Mouse (Mus musculus) olfactory bulb, adult 2 months (tissue): ENCODE measurements around the gene Endod1. TPM values are rescaled to one million over a fixed set of nuclear protein-coding genes. Genes with fewer than 3 reads are reported as not detected.

Source experiments
- H3K27ac ChIP-seq: fragments of 200-500 bp; 2 replicates; pipeline ENCODE4 v1.5.1; 2012; ENCODE audit warnings: low read depth, low read length; ENCODE audit not compliant: insufficient read depth
- H3K4me1 ChIP-seq: fragments of 200-500 bp; 2 replicates; pipeline ENCODE4 v1.6.1; 2012; ENCODE audit warnings: low read length; ENCODE audit not compliant: control insufficient read depth, insufficient read depth
- H3K4me3 ChIP-seq: fragments of 200-500 bp; 2 replicates; pipeline ENCODE4 v1.5.1; 2012; ENCODE audit warnings: mild to moderate bottlenecking, low read depth, low read length, moderate library complexity; ENCODE audit not compliant: insufficient read depth
- CTCF ChIP-seq: fragments of 200-500 bp; IDR thresholded peaks from 2 replicates; pipeline ENCODE4 v1.5.1; 2012; ENCODE audit warnings: low read depth, mild to moderate bottlenecking, low read length, moderate library complexity; ENCODE audit not compliant: insufficient read depth
- POLR2A ChIP-seq: fragments of 200-500 bp; IDR thresholded peaks from 2 replicates; pipeline ENCODE4 v1.6.1; 2012; ENCODE audit warnings: mild to moderate bottlenecking, low read depth, low read length, moderate library complexity; ENCODE audit not compliant: insufficient read depth
- WGBS: fragments of 180-500 bp; shearing (Covaris S2); methylation state at CpG from one replicate; pipeline ENCODE4 v1.1.7; 2018; 5-methylcytosine and 5-hydroxymethylcytosine counted together
- polyA plus RNA-seq: library from polyadenylated mRNA; stranded (reverse); fragments of >200 nt; gene quantifications from 2 replicates; pipeline ENCODE4 v1.2.4, GENCODE M21; 2012; ENCODE audit warnings: low replicate concordance; ENCODE audit not compliant: missing spikeins, insufficient read depth, insufficient read length

The Endod1 gene
- polyA plus RNA-seq, 1 experiment = not detected

GRCm38 (mm10) chr9:14367850-14368249 is 13.5 kb downstream of the Endod1 start:
- 98% methylated on average over 4 of the region's 4 CpGs for whole genome bisulfite sequencing
- H3K27ac ChIP-seq = no peak overlapping the region
- no peak for TF ChIP-seq CTCF
- TF ChIP-seq POLR2A = no peak
- peaks cover 5% of the 10 kb centered on the region; the same call in 1 of the 2 replicates for H3K4me1 ChIP-seq
- no peak overlapping the region for H3K4me3 ChIP-seq

GRCm38 (mm10) chr9:14365481-14366125 is 15.7 kb downstream of the Endod1 start:
- H3K4me1 ChIP-seq = peaks cover 5% of the 10 kb centered on the region; the same call in 1 of the 2 replicates
- no peak overlapping the region for H3K27ac ChIP-seq
- TF ChIP-seq CTCF = no peak
- TF ChIP-seq POLR2A = no peak
- WGBS = 44% methylated on average over 4 of the region's 4 CpGs
- H3K4me3 ChIP-seq = no peak overlapping the region

- Histone ChIP-seq H3K27ac (no peak overlapping the region), H3K4me1 (peaks cover 5% of the 10 kb centered on the region; the same call in 1 of the 2 replicates), H3K4me3 (no peak overlapping the region)
- WGBS = 96% methylated on average over 9 of the region's 9 CpGs
- TF ChIP-seq CTCF = no peak
- TF ChIP-seq POLR2A = no peak
Measured at GRCm38 (mm10) chr9:14364719-14365118, 16.6 kb downstream of the Endod1 start.

GRCm38 (mm10) chr9:14363540-14363939 is 17.8 kb downstream of the Endod1 start:
- WGBS = 82% methylated on average over 6 of the region's 6 CpGs
- TF ChIP-seq CTCF = no peak
- TF ChIP-seq POLR2A = no peak
- H3K4me1 ChIP-seq = peaks cover 5% of the 10 kb centered on the region; the same call in 1 of the 2 replicates
- H3K4me3 ChIP-seq = no peak overlapping the region
- H3K27ac ChIP-seq = no peak overlapping the region

GRCm38 (mm10) chr9:14362068-14362768 is 19.1 kb downstream of the Endod1 start:
- WGBS = 82% methylated on average over 8 of the region's 8 CpGs
- Histone ChIP-seq H3K4me1 (peaks cover 5% of the 10 kb centered on the region; the same call in 1 of the 2 replicates), H3K4me3 (no peak overlapping the region), H3K27ac (no peak overlapping the region)
- no peak for TF ChIP-seq POLR2A
- no peak for TF ChIP-seq CTCF

- H3K4me3 ChIP-seq = no peak overlapping the region
- TF ChIP-seq POLR2A (no peak), CTCF (no peak)
- no peak overlapping the region for H3K27ac ChIP-seq
- H3K4me1 ChIP-seq = no peaks in the 10 kb centered on the region
- 88% methylated on average over 4 of the region's 4 CpGs for WGBS
Measured at GRCm38 (mm10) chr9:14357033-14357432, 24.3 kb downstream of the Endod1 start.

GRCm38 (mm10) chr9:14354852-14355251 is 26.5 kb downstream of the Endod1 start:
- Histone ChIP-seq H3K4me3 (no peak overlapping the region), H3K4me1 (no peaks in the 10 kb centered on the region), H3K27ac (no peak overlapping the region)
- 70% methylated on average over 6 of the region's 6 CpGs for WGBS
- TF ChIP-seq CTCF (no peak), POLR2A (no peak)

- TF ChIP-seq CTCF = no peak
- no peak for TF ChIP-seq POLR2A
- Histone ChIP-seq H3K4me3 (no peak overlapping the region), H3K4me1 (no peaks in the 10 kb centered on the region), H3K27ac (no peak overlapping the region)
- WGBS = 91% methylated on average over 1 of the region's 1 CpGs
Measured at GRCm38 (mm10) chr9:14352337-14352736, 29.0 kb downstream of the Endod1 start.

GRCm38 (mm10) chr9:14350787-14351186 is 30.5 kb downstream of the Endod1 start:
- H3K4me1 ChIP-seq = no peaks in the 10 kb centered on the region
- WGBS = 76% methylated on average over 2 of the region's 2 CpGs
- H3K4me3 ChIP-seq = no peak overlapping the region
- no peak overlapping the region for H3K27ac ChIP-seq
- TF ChIP-seq CTCF (no peak), POLR2A (no peak)

- no peak for TF ChIP-seq POLR2A
- TF ChIP-seq CTCF = no peak
- WGBS = 89% methylated on average over 5 of the region's 5 CpGs
- no peak overlapping the region for H3K4me3 ChIP-seq
Measured at GRCm38 (mm10) chr9:14349380-14349779, 31.9 kb downstream of the Endod1 start.

More at GRCm38 (mm10) chr9:14349380-14349779, 31.9 kb downstream of the Endod1 start:
- H3K27ac ChIP-seq = no peak overlapping the region
- no peaks in the 10 kb centered on the region for H3K4me1 ChIP-seq
